Mouse (Mus musculus): ENCODE measurements at regions not wholly inside any gene's neighbourhood (a gene's known extent, or its start where the extent isn't known, plus 50 kb on each side); places are given as distances from the start of the nearest gene placed in this dataset.
A peak's percentile ranks its signal among the peaks of the same experiment; 100 is the strongest.

DNA sequence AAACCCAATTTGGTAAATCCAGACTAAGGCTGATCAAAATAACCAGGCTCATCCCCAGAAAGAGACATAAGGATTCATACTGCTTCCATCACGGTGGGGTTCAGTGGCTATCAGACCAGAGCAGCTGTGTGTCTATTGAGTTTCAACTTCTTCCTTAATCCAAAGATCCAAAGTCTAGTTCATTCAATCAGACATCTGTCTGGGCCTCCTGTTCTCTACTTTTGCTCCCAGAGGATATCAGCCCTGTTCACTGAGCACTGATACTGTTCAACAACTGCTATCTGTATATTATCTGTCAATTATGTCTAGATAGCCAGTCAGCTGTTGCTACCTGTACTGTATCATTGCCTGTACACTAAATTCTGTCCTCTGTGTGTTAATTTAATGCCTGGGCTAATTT, 179.0 kb downstream of the Lrrn1 start:
- ATAC-seq (no peak), DNase-seq (no peak)
- WGBS: 79% methylated on average over 1 of the region's 1 CpGs
- H3K9me3 ChIP-seq (ENCODE audit: low read length): no peaks in the 10 kb centered on the region
- H3K4me2 ChIP-seq (ENCODE audit: low read depth): no peak overlapping the region
- no peaks in the 10 kb centered on the region for H3K27me3 ChIP-seq (ENCODE audit: insufficient read depth, low read length)
- TF ChIP-seq CTCF (IDR thresholded peaks at IDR 0.05; ENCODE audit: low read depth): no peak
- no peak overlapping the region for H3K27ac ChIP-seq (ENCODE audit: low read depth, low read length)
- no peak overlapping the region for H3K9ac ChIP-seq
- no peak overlapping the region for H3K4me3 ChIP-seq (ENCODE audit: low read depth, low read length)
- H3K36me3 ChIP-seq (ENCODE audit: insufficient read depth): no peaks in the 10 kb centered on the region
- H3K4me1 ChIP-seq (ENCODE audit: insufficient read depth): peaks cover 15% of the 10 kb centered on the region

DNA sequence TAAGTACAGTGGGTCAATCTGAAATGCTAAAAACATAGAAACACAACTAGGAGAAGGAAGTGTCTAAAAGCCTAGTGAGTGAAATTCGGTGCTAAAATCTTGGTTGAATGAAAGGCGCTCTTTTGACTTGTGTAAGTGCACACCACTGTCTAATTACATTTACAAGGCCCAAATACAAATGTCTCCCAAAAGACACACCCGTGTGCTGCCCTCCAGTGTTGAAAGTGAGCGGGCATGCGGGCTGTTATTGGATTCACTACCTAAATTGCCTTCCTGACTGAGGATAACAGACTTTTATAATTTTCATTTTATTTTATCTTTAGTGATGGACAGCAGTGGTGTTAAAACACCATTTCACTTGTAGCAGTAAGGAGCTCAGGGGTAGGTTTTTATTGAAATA, 180.8 kb downstream of the Lrrn1 start:
- peak; percentile 61 for TF ChIP-seq CTCF (IDR thresholded peaks at IDR 0.05; ENCODE audit: low read depth)
- WGBS: 47% methylated on average over 5 of the region's 5 CpGs
- no peak overlapping the region for H3K4me3 ChIP-seq (ENCODE audit: low read depth, low read length)
- H3K4me1 ChIP-seq (ENCODE audit: insufficient read depth): peaks cover 16% of the 10 kb centered on the region
- no peak overlapping the region for H3K27ac ChIP-seq (ENCODE audit: low read depth, low read length)
- peak; percentile 65 for DNase-seq
- no peak overlapping the region for H3K9ac ChIP-seq
- no peak overlapping the region for H3K4me2 ChIP-seq (ENCODE audit: low read depth)
- H3K9me3 ChIP-seq (ENCODE audit: low read length): no peaks in the 10 kb centered on the region
- peak; percentile 8; the same call in 1 of the 2 replicates for ATAC-seq
- H3K27me3 ChIP-seq (ENCODE audit: insufficient read depth, low read length): no peaks in the 10 kb centered on the region
- H3K36me3 ChIP-seq (ENCODE audit: insufficient read depth): no peaks in the 10 kb centered on the region

DNA sequence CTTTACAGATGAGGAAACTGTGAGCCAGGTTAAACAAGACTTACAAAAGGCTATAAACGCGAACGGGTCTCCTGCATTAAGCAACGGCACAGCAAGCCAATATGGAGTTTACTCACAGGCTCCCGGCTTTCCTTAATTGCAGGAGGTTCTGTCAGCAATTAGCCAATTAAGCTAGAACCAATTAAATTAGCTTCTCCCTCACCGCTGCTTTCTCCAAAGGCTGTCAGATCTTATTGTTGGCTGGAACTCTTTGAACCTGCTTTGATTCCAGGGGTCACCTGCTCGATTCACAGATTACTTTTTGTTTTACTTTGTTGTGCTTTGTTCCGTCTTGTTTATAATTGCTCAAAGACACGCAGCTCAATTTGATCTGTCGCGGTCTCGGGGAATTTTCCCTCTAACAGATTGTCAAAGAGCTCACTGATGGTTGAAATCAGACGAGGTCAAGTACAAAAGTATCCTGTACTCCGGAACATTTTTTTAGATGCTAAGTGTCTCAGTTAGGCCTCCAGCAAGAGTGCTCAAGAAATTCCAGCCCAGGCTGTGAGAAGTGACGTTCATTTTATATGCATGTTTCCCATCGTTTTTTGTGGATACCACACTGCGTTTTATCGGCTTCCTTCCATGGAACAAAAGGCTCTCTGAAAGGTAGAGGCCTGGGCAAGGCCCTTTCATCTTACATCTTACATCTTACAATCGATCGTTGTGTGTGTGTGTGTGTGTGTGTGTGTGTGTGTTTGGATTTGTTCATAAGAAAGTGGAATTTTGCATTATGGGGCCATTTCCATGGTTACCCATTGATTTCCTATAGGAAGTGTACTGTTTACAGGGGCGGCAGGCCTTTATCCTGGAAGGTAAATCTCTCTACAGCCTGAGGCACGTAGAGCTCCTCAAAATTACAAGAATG, 181.9 kb downstream of the Lrrn1 start:
- H3K4me3 ChIP-seq (ENCODE audit: low read depth, low read length): no peak overlapping the region
- H3K4me1 ChIP-seq (ENCODE audit: insufficient read depth): peaks cover 16% of the 10 kb centered on the region
- peak; percentile 57 for DNase-seq
- H3K4me2 ChIP-seq (ENCODE audit: low read depth): peak overlapping the region; percentile 18
- peak; percentile 34 for ATAC-seq
- 6% methylated on average over 22 of the region's 22 CpGs for WGBS
- TF ChIP-seq CTCF (IDR thresholded peaks at IDR 0.05; ENCODE audit: low read depth): no peak
- H3K27me3 ChIP-seq (ENCODE audit: insufficient read depth, low read length): no peaks in the 10 kb centered on the region
- no peaks in the 10 kb centered on the region for H3K36me3 ChIP-seq (ENCODE audit: insufficient read depth)
- H3K9me3 ChIP-seq (ENCODE audit: low read length): no peaks in the 10 kb centered on the region
- no peak overlapping the region for H3K27ac ChIP-seq (ENCODE audit: low read depth, low read length)
- H3K9ac ChIP-seq: no peak overlapping the region

DNA sequence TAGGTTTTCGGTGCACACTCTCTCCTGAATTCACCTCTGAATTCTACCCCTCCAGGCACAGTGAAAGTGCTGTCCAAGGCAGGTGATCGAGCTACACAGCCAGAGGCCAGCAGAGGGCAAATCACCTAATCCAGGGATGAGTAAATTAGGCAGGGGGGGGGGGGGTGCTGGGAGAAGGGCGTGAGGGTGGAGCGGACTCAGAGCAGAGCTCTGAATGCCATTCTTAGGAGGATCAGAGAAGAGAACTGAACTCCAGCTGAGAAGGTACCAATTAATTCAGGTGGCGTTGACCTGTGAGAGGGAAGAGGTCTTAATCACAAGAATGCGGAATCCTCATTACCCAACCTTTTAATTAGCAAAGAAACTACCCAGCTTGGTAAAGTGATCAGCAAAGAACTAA, 183.5 kb downstream of the Lrrn1 start:
- Histone ChIP-seq H3K36me3 (ENCODE audit: insufficient read depth) (no peaks in the 10 kb centered on the region), H3K9ac (no peak overlapping the region), H3K27ac (ENCODE audit: low read depth, low read length) (no peak overlapping the region), H3K4me3 (ENCODE audit: low read depth, low read length) (no peak overlapping the region), H3K4me2 (ENCODE audit: low read depth) (no peak overlapping the region), H3K4me1 (ENCODE audit: insufficient read depth) (peaks cover 16% of the 10 kb centered on the region), H3K27me3 (ENCODE audit: insufficient read depth, low read length) (no peaks in the 10 kb centered on the region), H3K9me3 (ENCODE audit: low read length) (no peaks in the 10 kb centered on the region)
- no peak for ATAC-seq
- WGBS: 11% methylated on average over 6 of the region's 6 CpGs
- no peak for TF ChIP-seq CTCF (IDR thresholded peaks at IDR 0.05; ENCODE audit: low read depth)
- DNase-seq: no peak

DNA sequence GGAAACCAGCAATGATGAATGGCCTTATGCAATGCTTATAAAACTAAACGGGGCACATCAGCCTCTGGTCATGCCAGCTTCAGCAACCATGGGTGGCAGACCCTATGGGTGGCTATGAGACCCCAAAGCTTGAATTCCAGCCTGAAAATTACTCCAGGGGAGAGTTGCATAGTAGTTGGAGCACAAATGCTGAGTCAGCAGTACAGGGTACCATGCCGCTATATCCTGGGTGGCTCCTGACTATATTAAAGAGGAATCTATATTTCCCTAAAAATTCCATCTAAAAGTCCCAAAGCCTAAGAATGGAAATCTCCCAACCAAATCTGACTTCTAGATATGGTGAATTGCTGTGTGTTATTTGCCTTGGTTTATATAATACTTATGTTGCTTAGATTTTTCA, 187.6 kb downstream of the Lrrn1 start:
- no peak for ATAC-seq
- no peak for TF ChIP-seq CTCF (IDR thresholded peaks at IDR 0.05; ENCODE audit: low read depth)
- no peak for DNase-seq

DNA sequence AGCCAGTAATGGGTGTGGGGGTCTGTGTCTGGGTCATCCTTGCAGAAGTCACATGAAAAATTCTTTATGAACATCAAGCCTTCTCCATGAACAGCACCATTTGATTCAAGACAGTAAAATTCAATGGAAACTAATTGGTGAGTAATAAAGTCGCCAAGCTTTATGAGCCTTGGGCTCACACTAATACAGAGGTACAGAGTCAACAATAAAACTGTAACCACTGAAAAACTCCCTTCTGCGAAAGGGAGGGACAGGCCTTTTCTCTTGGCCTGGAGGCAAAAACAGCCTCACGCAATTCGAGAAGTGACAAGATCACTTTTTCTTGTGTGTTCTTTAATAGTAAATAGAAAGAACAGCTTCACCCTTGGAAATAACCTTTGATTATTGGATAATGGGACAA, 200.7 kb downstream of the Lrrn1 start:
- Histone ChIP-seq H3K4me3 (ENCODE audit: low read depth, low read length) (no peak overlapping the region), H3K4me1 (ENCODE audit: insufficient read depth) (no peaks in the 10 kb centered on the region), H3K27ac (ENCODE audit: low read depth, low read length) (no peak overlapping the region), H3K4me2 (ENCODE audit: low read depth) (no peak overlapping the region), H3K9ac (no peak overlapping the region), H3K27me3 (ENCODE audit: insufficient read depth, low read length) (no peaks in the 10 kb centered on the region), H3K36me3 (ENCODE audit: insufficient read depth) (no peaks in the 10 kb centered on the region), H3K9me3 (ENCODE audit: low read length) (no peaks in the 10 kb centered on the region)
- 89% methylated on average over 4 of the region's 4 CpGs for WGBS
- no peak for ATAC-seq
- DNase-seq: no peak
- TF ChIP-seq CTCF (IDR thresholded peaks at IDR 0.05; ENCODE audit: low read depth): no peak

More for the DNA sequence above, 187.6 kb downstream of the Lrrn1 start:
- Histone ChIP-seq H3K4me2 (ENCODE audit: low read depth) (no peak overlapping the region), H3K4me3 (ENCODE audit: low read depth, low read length) (no peak overlapping the region), H3K36me3 (ENCODE audit: insufficient read depth) (no peaks in the 10 kb centered on the region), H3K4me1 (ENCODE audit: insufficient read depth) (peaks cover 10% of the 10 kb centered on the region), H3K9ac (no peak overlapping the region), H3K27ac (ENCODE audit: low read depth, low read length) (no peak overlapping the region), H3K27me3 (ENCODE audit: insufficient read depth, low read length) (no peaks in the 10 kb centered on the region), H3K9me3 (ENCODE audit: low read length) (no peaks in the 10 kb centered on the region)
- WGBS: 95% methylated on average over 2 of the region's 2 CpGs

DNA sequence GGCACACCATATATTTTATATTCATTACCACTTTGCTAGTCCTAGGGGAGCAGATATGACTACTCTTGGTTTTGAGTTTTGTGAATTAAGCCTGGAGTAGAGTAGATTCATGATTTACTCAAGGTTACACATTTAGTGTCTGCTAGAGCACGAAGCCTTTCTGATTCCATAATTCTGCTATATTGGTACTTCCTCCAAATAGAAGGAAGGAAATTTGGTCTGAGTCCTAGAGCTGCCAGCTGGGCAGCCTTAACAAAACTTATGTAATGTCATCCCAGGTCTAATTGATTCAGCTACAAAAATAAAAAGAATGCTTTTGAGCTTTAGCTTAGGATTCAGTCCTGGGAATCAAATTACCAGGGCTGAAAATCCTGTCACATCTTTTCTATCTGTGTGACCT, 205.2 kb downstream of the Lrrn1 start:
- H3K9ac ChIP-seq: no peak overlapping the region
- DNase-seq (no peak), ATAC-seq (no peak)
- WGBS: 76% methylated on average over 1 of the region's 1 CpGs
- H3K36me3 ChIP-seq (ENCODE audit: insufficient read depth): no peaks in the 10 kb centered on the region
- H3K4me2 ChIP-seq (ENCODE audit: low read depth): no peak overlapping the region
- no peak overlapping the region for H3K27ac ChIP-seq (ENCODE audit: low read depth, low read length)
- no peaks in the 10 kb centered on the region for H3K27me3 ChIP-seq (ENCODE audit: insufficient read depth, low read length)
- no peak overlapping the region for H3K4me3 ChIP-seq (ENCODE audit: low read depth, low read length)
- no peaks in the 10 kb centered on the region for H3K4me1 ChIP-seq (ENCODE audit: insufficient read depth)
- TF ChIP-seq CTCF (IDR thresholded peaks at IDR 0.05; ENCODE audit: low read depth): no peak
- H3K9me3 ChIP-seq (ENCODE audit: low read length): no peaks in the 10 kb centered on the region

Measured in forebrain, postnatal 0 days (tissue).